8 mouse cellular contexts compared by ENCODE assay signal in the genomic region with DNA sequence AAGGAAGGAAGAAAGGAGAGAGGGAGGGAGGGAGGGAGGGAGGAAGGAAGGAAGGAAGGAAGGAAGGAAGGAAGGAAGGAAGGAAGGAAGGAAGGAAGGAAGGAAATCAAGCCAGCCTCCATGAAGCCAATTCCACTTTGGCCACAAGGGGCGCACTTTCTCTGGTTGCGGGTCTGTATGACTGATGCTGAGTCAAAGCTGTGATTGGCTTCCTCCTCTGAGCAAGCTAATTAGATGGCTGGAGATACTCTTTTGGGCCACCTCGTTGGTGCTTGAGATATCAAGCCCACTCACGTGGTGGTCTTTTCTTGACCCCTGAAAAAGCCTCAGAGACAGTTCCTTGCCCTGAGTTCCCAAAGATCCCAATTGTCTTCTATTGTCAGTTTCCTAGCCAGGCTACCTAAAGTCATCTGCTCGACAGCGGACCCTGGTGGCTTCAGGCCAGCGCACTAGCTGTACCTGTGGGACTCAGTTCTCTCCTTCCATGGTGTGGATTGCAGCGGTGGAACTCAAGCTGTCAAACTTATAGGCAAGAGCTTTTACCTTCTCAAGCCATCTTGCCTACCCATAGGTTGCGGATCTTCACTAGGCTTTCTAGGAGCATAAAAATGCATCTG. TPM values are rescaled to one million over a fixed set of nuclear protein-coding genes. Genes with fewer than 3 reads are reported as not detected.
A peak's percentile ranks its signal among the peaks of the same experiment; 100 is the strongest.
DNase-seq lines count a peak whose midpoint lies in the region.

No protein-coding gene starts in this region.

- intact Hi-C loops in gastrocnemius, postnatal 14 days (cut with DNase I; ENCODE audit: low total_unique reads): no loop called here

- peak; percentile 62 to 68 for DNase-seq in layer of hippocampus, postnatal 10 days (ENCODE audit: low spot score in 2 of 2)
- DNase-seq in layer of hippocampus, postnatal 36 days: no peak
- DNase-seq in MN1 (ENCODE audit: low spot score): peak; percentile 19
- DNase-seq in cerebellum, adult 18-20 months: peak; percentile 76 to 78
- peak; percentile 59 for DNase-seq in gastrocnemius, postnatal 14 days
- DNase-seq in liver: peak; percentile 76
- DNase-seq in neural tube, embryonic 10.5 days (ENCODE audit: extremely low spot score, low spot score): peak; percentile 77
- DNase-seq in thymus, postnatal 14 days: peak; percentile 74

RNA-seq across cellular contexts. Expression of a gene that starts 9.6 kb away (rescaled TPM):
- total RNA-seq in layer of hippocampus, postnatal 10 days (2021): 10 to 100 TPM; 11.3 to 13.5 TPM
- total RNA-seq in layer of hippocampus, postnatal 36 days (2021): 1 to 10 TPM; 6.4 to 7.5 TPM
- total RNA-seq in gastrocnemius, postnatal 14 days (2021): 1 to 10 TPM; 1.2 to 2.9 TPM

RNA-seq across cellular contexts. Expression of a gene that starts 16.1 kb away (rescaled TPM):
- 10 to 100 TPM; 20.0 to 20.5 TPM for total RNA-seq in layer of hippocampus, postnatal 10 days (2021)
- total RNA-seq in layer of hippocampus, postnatal 36 days (2021): 10 to 100 TPM; 27.4 to 28.6 TPM
- total RNA-seq in gastrocnemius, postnatal 14 days (2021): 1 to 10 TPM; 6.3 to 9.9 TPM

Comparison
In these comparisons a context has a peak if more than half of its experiments do, and no peak if none do; other contexts are left out.
1. DNase-seq: peak in layer of hippocampus, postnatal 10 days (2 of 2), MN1 (single experiment), cerebellum, adult 18-20 months (2 of 2), gastrocnemius, postnatal 14 days (single experiment), liver (single experiment), neural tube, embryonic 10.5 days (single experiment) and thymus, postnatal 14 days (single experiment); none in layer of hippocampus, postnatal 36 days (0 of 2).